Mouse (Mus musculus): ENCODE results near the gene Unk.

DNA sequence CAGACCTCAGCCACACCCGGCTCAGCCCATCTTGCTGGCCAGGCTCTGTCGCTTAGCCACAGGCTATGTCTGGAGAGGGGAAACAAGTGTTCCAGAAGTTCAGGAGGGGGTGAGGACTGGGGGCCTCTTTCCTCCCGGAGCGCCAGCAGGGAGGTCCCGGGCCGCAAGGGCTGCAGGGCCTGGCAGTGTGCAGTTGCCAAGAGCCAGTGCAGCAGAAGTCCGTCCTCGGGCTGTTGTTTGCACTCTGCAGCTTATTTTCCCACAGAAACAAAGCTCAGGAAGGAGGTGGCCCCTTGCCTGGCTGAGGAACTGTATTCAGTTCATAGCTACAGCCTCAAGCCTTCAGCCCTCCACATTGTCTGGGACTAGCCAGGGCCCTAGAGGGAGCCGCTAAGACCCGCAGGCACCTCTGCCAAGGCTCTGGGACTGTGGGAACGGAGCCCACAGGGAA, 71.8 kb downstream of the Unk start:
- TF ChIP-seq CTCF (IDR thresholded peaks at IDR 0.05; ENCODE audit: borderline replicate concordance, extremely low read depth, insufficient read depth, insufficient read length): no peak
- TF ChIP-seq POLR2A (IDR thresholded peaks at IDR 0.05; ENCODE audit: borderline replicate concordance, extremely low read depth, insufficient read depth, insufficient read length, poor library complexity, severe bottlenecking): no peak
